Mouse (Mus musculus) olfactory bulb, adult 2 months (tissue): ENCODE data around the gene Slc22a3. TPM values are rescaled to one million over a fixed set of nuclear protein-coding genes. Genes with fewer than 3 reads are reported as not detected.

Experiments
- H3K27ac ChIP-seq: fragments of 200-500 bp; 2 replicates; pipeline ENCODE4 v1.5.1; 2012; ENCODE audit warnings: low read depth, low read length; ENCODE audit not compliant: insufficient read depth
- H3K4me1 ChIP-seq: fragments of 200-500 bp; 2 replicates; pipeline ENCODE4 v1.6.1; 2012; ENCODE audit warnings: low read length; ENCODE audit not compliant: control insufficient read depth, insufficient read depth
- H3K4me3 ChIP-seq: fragments of 200-500 bp; 2 replicates; pipeline ENCODE4 v1.5.1; 2012; ENCODE audit warnings: mild to moderate bottlenecking, low read depth, low read length, moderate library complexity; ENCODE audit not compliant: insufficient read depth
- CTCF ChIP-seq: fragments of 200-500 bp; IDR thresholded peaks from 2 replicates; pipeline ENCODE4 v1.5.1; 2012; ENCODE audit warnings: low read depth, mild to moderate bottlenecking, low read length, moderate library complexity; ENCODE audit not compliant: insufficient read depth
- POLR2A ChIP-seq: fragments of 200-500 bp; IDR thresholded peaks from 2 replicates; pipeline ENCODE4 v1.6.1; 2012; ENCODE audit warnings: mild to moderate bottlenecking, low read depth, low read length, moderate library complexity; ENCODE audit not compliant: insufficient read depth
- WGBS: fragments of 180-500 bp; shearing (Covaris S2); methylation state at CpG from one replicate; pipeline ENCODE4 v1.1.7; 2018; 5-methylcytosine and 5-hydroxymethylcytosine counted together
- polyA plus RNA-seq: library from polyadenylated mRNA; stranded (reverse); fragments of >200 nt; gene quantifications from 2 replicates; pipeline ENCODE4 v1.2.4, GENCODE M21; 2012; ENCODE audit warnings: low replicate concordance; ENCODE audit not compliant: missing spikeins, insufficient read depth, insufficient read length

Gene Slc22a3
- polyA plus RNA-seq, 1 experiment: not detected

DNA sequence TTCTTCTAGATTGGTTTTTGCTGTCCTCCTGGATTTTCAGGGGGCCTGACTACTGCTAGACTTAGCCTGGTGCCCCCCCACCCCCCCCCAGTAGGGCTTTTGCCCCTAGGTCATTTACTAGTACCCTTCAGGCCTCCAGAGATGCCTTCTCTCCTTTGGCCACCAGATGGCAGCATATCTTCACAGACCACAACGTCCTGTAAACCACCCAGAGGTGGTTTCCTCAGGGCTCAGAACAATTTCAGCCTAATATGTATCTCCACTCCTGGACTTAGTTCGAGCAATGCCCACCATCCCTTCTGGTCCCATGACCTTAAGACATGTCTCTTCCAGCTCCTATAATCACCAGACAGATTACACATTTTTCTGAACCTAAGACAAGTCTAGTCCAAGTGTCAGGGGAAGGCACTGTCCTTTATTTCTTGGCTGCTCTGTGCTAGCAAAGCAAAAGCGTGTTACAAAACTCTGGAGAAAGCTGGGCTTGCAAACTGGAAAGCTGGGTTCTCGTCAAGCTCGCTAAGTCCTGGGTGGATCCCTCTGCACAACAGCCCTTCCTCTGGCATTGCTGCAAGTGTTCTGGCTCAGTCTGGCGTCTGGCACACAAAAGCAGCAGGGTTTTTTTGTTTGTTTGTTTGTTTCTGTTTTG is 91.1 kb downstream of the Slc22a3 start:
- 24% methylated on average over 6 of the region's 6 CpGs for WGBS
- Histone ChIP-seq H3K4me3 (no peak overlapping the region), H3K27ac (no peak overlapping the region), H3K4me1 (0 out of 2 replicates have a peak, but pooled peaks cover 2% of the 10 kb centered on the region)
- no peak for TF ChIP-seq CTCF
- no peak for TF ChIP-seq POLR2A

DNA sequence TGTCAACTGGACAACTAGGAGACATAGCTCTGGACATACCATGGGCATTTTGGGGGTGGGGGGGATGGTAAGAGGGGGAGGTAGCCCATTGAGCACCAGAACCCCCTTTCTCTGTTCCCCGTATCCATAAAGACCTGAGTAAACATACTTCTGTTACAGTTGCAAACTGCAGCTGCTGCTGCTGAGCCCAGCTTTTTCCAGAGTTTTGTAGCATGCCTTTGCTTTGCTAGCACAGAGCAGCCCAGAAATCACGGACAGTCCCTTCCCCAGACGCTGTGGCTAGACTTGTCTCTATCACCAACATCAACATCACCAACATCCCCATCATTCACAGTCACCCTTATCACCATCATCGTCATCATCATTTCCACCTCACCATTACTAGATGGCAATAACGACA is 91.8 kb downstream of the Slc22a3 start:
- TF ChIP-seq POLR2A (no peak), CTCF (no peak)
- 73% methylated on average over 5 of the region's 5 CpGs for WGBS
- no peak overlapping the region for H3K4me3 ChIP-seq
- H3K4me1 ChIP-seq: 0 out of 2 replicates have a peak, but pooled peaks cover 2% of the 10 kb centered on the region
- H3K27ac ChIP-seq: no peak overlapping the region

DNA sequence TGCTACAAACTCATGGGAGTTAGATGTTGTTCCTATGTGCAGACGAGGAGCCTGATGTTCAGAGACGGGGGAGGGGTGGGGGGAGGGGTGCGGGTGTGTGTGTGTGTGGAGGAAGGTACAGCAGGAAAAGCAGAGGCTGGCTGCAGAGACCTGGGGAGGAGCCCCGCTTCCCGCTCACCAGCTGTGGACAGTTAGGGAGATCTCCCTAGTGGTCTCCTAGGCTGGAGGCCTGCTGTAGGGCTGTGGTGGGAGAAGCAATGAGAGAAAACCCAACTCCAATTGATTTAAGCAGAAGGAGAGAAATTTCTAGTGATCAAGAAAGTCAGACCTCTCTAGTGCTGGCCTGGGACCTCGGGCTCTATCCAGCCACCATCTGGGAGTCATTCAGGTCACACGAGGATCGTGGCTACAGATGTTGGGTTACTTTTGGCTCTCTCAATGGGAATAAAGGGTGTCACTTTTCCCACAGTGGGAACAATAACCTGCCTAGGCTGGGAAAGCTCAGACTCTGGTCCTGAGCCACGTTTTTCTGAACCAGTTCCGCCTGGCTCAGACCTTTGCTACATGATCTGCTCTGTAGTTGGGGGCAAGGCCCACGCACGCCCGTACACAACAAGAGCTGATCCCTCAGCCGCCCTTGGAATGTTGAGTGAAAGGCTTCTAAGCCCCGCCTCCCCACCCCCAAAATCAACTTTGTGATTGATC is 92.3 kb downstream of the Slc22a3 start:
- no peak overlapping the region for H3K4me3 ChIP-seq
- 61% methylated on average over 15 of the region's 15 CpGs for WGBS

DNA sequence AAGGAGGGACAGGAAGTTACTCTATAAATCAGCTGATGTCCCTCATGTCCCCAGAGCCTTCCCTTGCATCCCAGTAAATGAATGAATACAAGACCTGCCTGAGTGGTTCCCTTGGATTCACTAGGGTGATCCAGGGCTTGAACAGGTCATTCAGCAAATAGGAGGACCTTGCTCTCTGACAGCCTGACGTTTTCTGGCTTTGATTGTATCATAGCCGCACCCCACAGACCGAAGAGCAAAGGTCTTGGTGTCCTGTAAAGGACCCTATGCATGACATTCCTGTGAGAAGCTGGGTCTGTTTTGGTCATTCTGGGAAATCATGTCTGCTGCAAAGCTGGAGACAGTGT is 94.6 kb downstream of the Slc22a3 start:
- Histone ChIP-seq H3K4me3 (no peak overlapping the region), H3K4me1 (peaks cover 6% of the 10 kb centered on the region; the same call in 1 of the 2 replicates), H3K27ac (no peak overlapping the region)
- no peak for TF ChIP-seq POLR2A
- no peak for TF ChIP-seq CTCF
- 79% methylated on average over 3 of the region's 3 CpGs for WGBS

More for the DNA sequence above, 92.3 kb downstream of the Slc22a3 start:
- H3K27ac ChIP-seq: no peak overlapping the region
- 0 out of 2 replicates have a peak, but pooled peaks cover 2% of the 10 kb centered on the region for H3K4me1 ChIP-seq
- TF ChIP-seq POLR2A (no peak), CTCF (no peak)

DNA sequence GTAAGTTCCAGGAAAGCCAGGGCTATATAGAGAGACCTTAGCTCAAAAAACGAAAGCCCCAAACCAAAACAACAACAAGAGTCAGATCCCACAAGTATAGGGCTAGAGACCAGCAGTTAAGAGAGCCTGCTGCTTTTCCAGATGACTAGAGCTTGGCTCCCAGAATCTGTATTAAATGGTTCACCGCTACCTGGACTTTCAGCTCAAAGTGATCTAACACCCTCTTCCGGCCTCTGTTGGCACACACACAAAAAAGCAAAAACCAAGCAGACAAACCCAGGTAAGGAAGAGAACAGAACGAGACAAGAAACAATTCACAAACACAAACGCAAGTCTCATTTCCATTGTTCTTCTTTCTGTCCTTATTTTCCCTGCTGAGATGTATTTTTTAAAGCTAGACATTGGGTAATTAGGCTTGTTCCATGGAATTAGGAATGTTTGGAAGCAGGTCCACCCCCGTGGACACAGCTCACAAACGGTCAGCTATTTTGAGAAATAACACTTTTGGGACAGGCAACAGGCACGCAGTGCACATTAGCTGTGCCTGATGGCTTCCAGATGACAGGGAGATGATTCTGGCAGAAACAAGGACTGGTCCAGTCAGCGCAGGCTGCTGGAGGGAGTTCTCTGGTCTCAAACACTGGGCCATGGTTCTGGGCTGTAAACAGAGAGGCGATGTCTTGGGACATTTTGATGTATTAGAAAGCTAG is 95.2 kb downstream of the Slc22a3 start:
- 64% methylated on average over 10 of the region's 10 CpGs for WGBS
- TF ChIP-seq POLR2A (no peak), CTCF (no peak)
- H3K4me1 ChIP-seq: peaks cover 6% of the 10 kb centered on the region; the same call in 1 of the 2 replicates
- H3K27ac ChIP-seq: no peak overlapping the region
- no peak overlapping the region for H3K4me3 ChIP-seq

DNA sequence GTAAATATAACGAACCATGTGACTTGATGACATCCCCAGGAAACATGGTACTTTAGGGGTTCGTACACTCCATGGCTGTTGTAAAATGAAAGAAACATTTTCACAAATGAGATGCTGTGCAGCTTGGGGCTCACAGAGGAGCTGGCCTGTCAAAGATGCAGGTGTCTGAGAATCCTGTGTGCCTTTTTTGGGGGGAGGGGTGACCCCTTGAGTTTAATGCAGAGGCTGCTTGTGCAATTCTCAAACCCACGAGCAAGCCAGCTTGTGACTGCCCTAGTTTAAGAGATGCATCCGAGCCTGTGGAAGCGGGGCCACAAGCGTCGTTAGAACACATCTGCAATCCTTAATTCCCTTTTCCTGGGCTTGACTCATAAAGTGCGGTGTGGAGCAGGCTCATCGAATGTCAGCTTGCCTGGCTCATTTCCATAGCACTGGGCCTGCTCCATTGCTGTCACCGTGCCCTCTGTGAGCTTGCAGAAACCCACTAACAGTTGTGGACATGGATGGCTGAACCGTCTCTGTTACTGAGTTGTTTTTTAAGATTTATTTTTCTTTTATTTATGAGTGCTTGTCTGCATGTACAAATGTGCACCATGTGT is 98.1 kb downstream of the Slc22a3 start:
- WGBS: 57% methylated on average over 11 of the region's 11 CpGs
- TF ChIP-seq CTCF: no peak
- TF ChIP-seq POLR2A: no peak
- H3K27ac ChIP-seq: no peak overlapping the region
- H3K4me1 ChIP-seq: peaks cover 4% of the 10 kb centered on the region; the same call in 1 of the 2 replicates
- H3K4me3 ChIP-seq: no peak overlapping the region

DNA sequence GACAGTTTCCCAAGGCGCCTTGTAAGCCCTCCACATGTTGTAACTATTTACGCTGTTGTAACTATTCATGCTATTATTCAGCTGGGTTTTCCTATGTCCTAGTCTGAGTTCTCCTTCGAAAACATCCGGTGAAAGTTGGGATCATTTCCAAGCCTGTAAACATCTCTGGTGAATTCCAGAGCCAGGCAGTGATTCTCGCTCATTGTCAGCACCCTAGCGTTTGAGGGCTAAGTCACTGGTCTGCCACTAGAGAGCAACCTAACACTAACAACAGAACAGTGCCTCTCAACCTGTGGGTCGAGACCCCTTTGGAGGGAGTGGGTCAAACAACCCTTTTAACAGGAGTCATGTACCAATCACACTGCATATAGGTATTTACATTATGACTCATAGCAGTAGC is 104.1 kb downstream of the Slc22a3 start:
- Histone ChIP-seq H3K27ac (no peak overlapping the region), H3K4me1 (no peaks in the 10 kb centered on the region), H3K4me3 (no peak overlapping the region)
- 59% methylated on average over 7 of the region's 7 CpGs for WGBS
- TF ChIP-seq POLR2A (no peak), CTCF (no peak)

DNA sequence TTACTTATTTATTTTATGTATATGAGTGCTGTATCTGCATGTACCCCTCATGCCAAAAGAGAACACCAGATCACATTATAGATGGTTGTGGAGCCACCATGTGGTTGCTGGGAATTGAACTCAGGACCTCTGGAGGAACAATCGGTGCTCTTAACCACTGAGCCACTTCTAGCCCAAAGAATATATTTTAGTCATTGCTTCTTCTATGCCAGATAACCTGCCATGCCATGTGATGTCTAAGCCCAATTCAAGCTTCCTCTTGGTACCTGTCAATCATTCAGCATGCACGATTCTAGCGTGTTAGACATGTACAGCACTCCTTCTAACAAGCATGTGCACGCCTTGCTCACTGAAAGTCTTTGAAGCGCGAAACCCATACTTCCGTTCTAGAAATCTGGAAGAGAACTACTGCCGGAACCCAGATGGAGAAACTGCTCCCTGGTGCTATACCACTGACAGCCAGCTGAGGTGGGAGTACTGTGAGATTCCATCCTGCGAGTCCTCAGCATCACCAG is 111.3 kb downstream of the Slc22a3 start:
- TF ChIP-seq CTCF (no peak), POLR2A (no peak)
- Histone ChIP-seq H3K4me3 (no peak overlapping the region), H3K4me1 (no peaks in the 10 kb centered on the region), H3K27ac (no peak overlapping the region)
- WGBS: 89% methylated on average over 9 of the region's 9 CpGs

DNA sequence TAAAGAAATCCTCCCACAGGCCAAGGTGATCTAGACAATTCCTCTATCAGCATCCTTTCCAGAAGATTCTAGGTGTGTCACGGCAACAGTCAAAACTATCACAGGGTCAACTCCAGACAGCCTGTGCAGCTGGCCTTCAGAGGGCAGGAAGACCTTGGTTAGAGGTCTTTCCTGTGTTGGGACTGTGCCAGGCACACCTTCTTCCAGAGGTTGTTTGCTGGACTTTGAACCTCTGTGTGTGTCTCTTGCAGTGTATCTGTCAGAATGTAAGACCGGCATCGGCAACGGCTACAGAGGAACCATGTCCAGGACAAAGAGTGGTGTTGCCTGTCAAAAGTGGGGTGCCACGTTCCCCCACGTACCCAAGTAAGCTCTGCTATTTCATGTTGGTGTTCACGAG is 119.3 kb downstream of the Slc22a3 start:
- TF ChIP-seq POLR2A (no peak), CTCF (no peak)
- H3K4me3 ChIP-seq: no peak overlapping the region
- H3K27ac ChIP-seq: no peak overlapping the region
- H3K4me1 ChIP-seq: no peaks in the 10 kb centered on the region
- WGBS: 92% methylated on average over 7 of the region's 7 CpGs
